Mouse (Mus musculus) cerebellum, postnatal 14 days (tissue): ENCODE measurements around the gene Gm37240.

Experiments used
- DNase-seq, 2 experiments: peaks; one replicate each; pipeline ENCODE4 v3.0.0; 2021; ENCODE audit warnings: mixed read lengths in 2 of 2

Gm37240 gene

GRCm38 (mm10) chr3:85863996-85864395 is 23.3 kb downstream of the Gm37240 start:
- no peak for DNase-seq

GRCm38 (mm10) chr3:85862886-85863285 is 24.4 kb downstream of the Gm37240 start:
- DNase-seq, result no peak

GRCm38 (mm10) chr3:85860996-85861395 is 26.3 kb downstream of the Gm37240 start:
- DNase-seq, result no peak

GRCm38 (mm10) chr3:85859311-85859710 is 28.0 kb downstream of the Gm37240 start:
- no peak for DNase-seq

GRCm38 (mm10) chr3:85858140-85859135 is 28.9 kb downstream of the Gm37240 start:
- no peak for DNase-seq

GRCm38 (mm10) chr3:85857083-85857482 is 30.2 kb downstream of the Gm37240 start:
- DNase-seq, result no peak

GRCm38 (mm10) chr3:85855947-85856346 is 31.4 kb downstream of the Gm37240 start:
- DNase-seq, result no peak

GRCm38 (mm10) chr3:85855043-85855442 is 32.3 kb downstream of the Gm37240 start:
- no peak for DNase-seq

- DNase-seq, result no peak
These were observed 33.2 kb downstream of the Gm37240 start for GRCm38 (mm10) chr3:85854143-85854542.

- no peak for DNase-seq
These were observed 33.6 kb downstream of the Gm37240 start for GRCm38 (mm10) chr3:85853715-85854114.

- no peak for DNase-seq
These were observed 37.2 kb downstream of the Gm37240 start for GRCm38 (mm10) chr3:85850079-85850478.

- no peak for DNase-seq
These were observed 41.0 kb downstream of the Gm37240 start for GRCm38 (mm10) chr3:85846316-85846715.

GRCm38 (mm10) chr3:85845341-85845740 is 42.0 kb downstream of the Gm37240 start:
- no peak for DNase-seq

- peak in 1 of 2 experiments; percentile 16 for DNase-seq
These were observed 44.5 kb downstream of the Gm37240 start for GRCm38 (mm10) chr3:85842881-85843218.

GRCm38 (mm10) chr3:85842177-85842880 is 45.0 kb downstream of the Gm37240 start:
- DNase-seq, result no peak

- DNase-seq, result no peak
These were observed 45.7 kb downstream of the Gm37240 start for GRCm38 (mm10) chr3:85841454-85842176.

GRCm38 (mm10) chr3:85833627-85834026 is 53.7 kb downstream of the Gm37240 start:
- DNase-seq, result no peak

- DNase-seq, result no peak
These were observed 54.7 kb downstream of the Gm37240 start for GRCm38 (mm10) chr3:85832490-85833155.

GRCm38 (mm10) chr3:85831785-85832184 is 55.5 kb downstream of the Gm37240 start:
- DNase-seq, result no peak

- peak; percentile 65 to 77 for DNase-seq
These were observed 58.3 kb downstream of the Gm37240 start for GRCm38 (mm10) chr3:85829047-85829446.

GRCm38 (mm10) chr3:85827815-85828214 is 59.5 kb downstream of the Gm37240 start:
- DNase-seq, result peak in 1 of 2 experiments; percentile 15

GRCm38 (mm10) chr3:85827283-85827682 is 60.0 kb downstream of the Gm37240 start:
- DNase-seq, result peak; percentile 51 to 60
